Mouse (Mus musculus) ES-Bruce4 (cell line): ENCODE data around the gene Rbm33. TPM values are rescaled to one million over a fixed set of nuclear protein-coding genes. Genes with fewer than 3 reads are reported as not detected.

ENCODE experiments used
- H3K27ac ChIP-seq: 2 replicates; pipeline ENCODE4 v1.5.1; 2012; ENCODE audit warnings: low read length, inconsistent platforms; ENCODE audit not compliant: insufficient read depth
- H3K27me3 ChIP-seq: 2 replicates; pipeline ENCODE4 v1.6.1; 2012; ENCODE audit warnings: mild to moderate bottlenecking, low read length, inconsistent platforms; ENCODE audit not compliant: control insufficient read depth, poor library complexity, insufficient read depth, severe bottlenecking
- H3K36me3 ChIP-seq: 2 replicates; pipeline ENCODE4 v1.6.1; 2012; ENCODE audit warnings: inconsistent platforms, mild to moderate bottlenecking, low read length, moderate library complexity; ENCODE audit not compliant: control insufficient read depth, poor library complexity, insufficient read depth, severe bottlenecking
- H3K4me1 ChIP-seq: one replicate; pipeline ENCODE4 v1.8.1; 2011; ENCODE audit warnings: low read length; ENCODE audit not compliant: control insufficient read depth, insufficient read depth
- H3K4me3 ChIP-seq: 2 replicates; pipeline ENCODE4 v1.5.1; 2011; ENCODE audit warnings: low read depth, mild to moderate bottlenecking, low read length
- H3K9ac ChIP-seq: 2 replicates; pipeline ENCODE4 v1.6.1; 2012; ENCODE audit warnings: low read depth, mild to moderate bottlenecking, inconsistent platforms; ENCODE audit not compliant: poor library complexity, severe bottlenecking
- H3K9me3 ChIP-seq: replicated peaks from 2 replicates; pipeline ENCODE4 v1.6.1; 2012; ENCODE audit warnings: mild to moderate bottlenecking, low read length, inconsistent platforms; ENCODE audit not compliant: control insufficient read depth, poor library complexity, insufficient read depth, severe bottlenecking
- CTCF ChIP-seq: IDR thresholded peaks from one replicate; pipeline ENCODE4 v1.8.1; 2011; ENCODE audit warnings: low read depth, low read length
- EP300 ChIP-seq: IDR thresholded peaks from 2 replicates; pipeline ENCODE4 v1.6.1; 2011; ENCODE audit warnings: low read depth, low read length; ENCODE audit not compliant: insufficient read depth
- POLR2A ChIP-seq: IDR thresholded peaks from one replicate; pipeline ENCODE4 v1.8.1; 2011; ENCODE audit warnings: low read length; ENCODE audit not compliant: insufficient read depth
- polyA plus RNA-seq: library from polyadenylated mRNA; stranded (reverse); fragments of >200 nt; gene quantifications from 2 replicates; pipeline ENCODE4 v1.2.4, GENCODE M21; 2011; ENCODE audit warnings: low read depth; ENCODE audit not compliant: missing spikeins, insufficient read depth, insufficient read length

The Rbm33 gene
- polyA plus RNA-seq, 1 experiment: 60.2 TPM

DNA sequence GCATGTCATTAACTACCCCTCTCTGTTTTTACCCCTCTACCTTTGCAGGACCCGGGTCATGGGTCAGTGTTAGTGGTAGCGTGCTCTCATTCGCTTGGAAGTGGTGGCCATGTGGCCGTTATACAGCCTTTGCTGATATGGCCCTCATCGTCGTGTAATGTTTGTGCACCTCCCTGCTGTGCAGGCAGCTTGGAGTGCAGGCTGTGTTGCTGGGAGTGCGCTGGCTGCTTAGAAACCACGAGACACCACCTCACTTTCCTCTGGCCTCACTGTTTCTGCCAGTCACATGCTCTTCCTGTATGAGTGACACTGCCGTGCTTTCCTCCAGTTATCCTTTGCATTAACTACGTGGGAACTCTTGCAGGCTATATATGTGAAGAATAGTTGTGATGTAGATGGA, 101.8 kb downstream of the Rbm33 start:
- Histone ChIP-seq H3K27ac (no peak overlapping the region), H3K4me3 (no peak overlapping the region), H3K9ac (no peak overlapping the region), H3K4me1 (no peaks in the 10 kb centered on the region), H3K9me3 (no peaks in the 10 kb centered on the region), H3K27me3 (no peaks in the 10 kb centered on the region), H3K36me3 (peaks cover 20% of the 10 kb centered on the region)
- no peak for TF ChIP-seq CTCF
- no peak for TF ChIP-seq POLR2A
- TF ChIP-seq EP300: no peak

- no peak overlapping the region for H3K4me3 ChIP-seq
- no peaks in the 10 kb centered on the region for H3K4me1 ChIP-seq
- no peak overlapping the region for H3K9ac ChIP-seq
- H3K36me3 ChIP-seq: peaks cover 13% of the 10 kb centered on the region
- no peak overlapping the region for H3K27ac ChIP-seq
- TF ChIP-seq CTCF: no peak
- TF ChIP-seq EP300: no peak
- no peak for TF ChIP-seq POLR2A
- no peaks in the 10 kb centered on the region for H3K27me3 ChIP-seq
- no peaks in the 10 kb centered on the region for H3K9me3 ChIP-seq
Observed at GRCm38 (mm10) chr5:28419640-28420265, 102.8 kb downstream of the Rbm33 start.

GRCm38 (mm10) chr5:28423781-28424180, 106.9 kb downstream of the Rbm33 start:
- Histone ChIP-seq H3K9me3 (no peaks in the 10 kb centered on the region), H3K27me3 (no peaks in the 10 kb centered on the region), H3K4me1 (no peaks in the 10 kb centered on the region), H3K9ac (no peak overlapping the region), H3K27ac (no peak overlapping the region), H3K36me3 (peaks cover under 1% of the 10 kb centered on the region; the same call in 1 of the 2 replicates), H3K4me3 (no peak overlapping the region)
- no peak for TF ChIP-seq CTCF
- no peak for TF ChIP-seq EP300
- TF ChIP-seq POLR2A: no peak

GRCm38 (mm10) chr5:28425926-28426325, 109.0 kb downstream of the Rbm33 start:
- Histone ChIP-seq H3K27me3 (no peaks in the 10 kb centered on the region), H3K4me3 (no peak overlapping the region), H3K9me3 (no peaks in the 10 kb centered on the region), H3K9ac (no peak overlapping the region), H3K27ac (no peak overlapping the region), H3K36me3 (no peaks in the 10 kb centered on the region), H3K4me1 (no peaks in the 10 kb centered on the region)
- no peak for TF ChIP-seq CTCF
- TF ChIP-seq EP300: no peak
- TF ChIP-seq POLR2A: no peak

GRCm38 (mm10) chr5:28450126-28450890, 133.4 kb downstream of the Rbm33 start:
- no peak overlapping the region for H3K9ac ChIP-seq
- no peaks in the 10 kb centered on the region for H3K9me3 ChIP-seq
- H3K4me1 ChIP-seq: peaks cover 2% of the 10 kb centered on the region
- no peaks in the 10 kb centered on the region for H3K27me3 ChIP-seq
- TF ChIP-seq CTCF (no peak), POLR2A (no peak), EP300 (no peak)
- no peak overlapping the region for H3K4me3 ChIP-seq
- no peaks in the 10 kb centered on the region for H3K36me3 ChIP-seq
- H3K27ac ChIP-seq: no peak overlapping the region

DNA sequence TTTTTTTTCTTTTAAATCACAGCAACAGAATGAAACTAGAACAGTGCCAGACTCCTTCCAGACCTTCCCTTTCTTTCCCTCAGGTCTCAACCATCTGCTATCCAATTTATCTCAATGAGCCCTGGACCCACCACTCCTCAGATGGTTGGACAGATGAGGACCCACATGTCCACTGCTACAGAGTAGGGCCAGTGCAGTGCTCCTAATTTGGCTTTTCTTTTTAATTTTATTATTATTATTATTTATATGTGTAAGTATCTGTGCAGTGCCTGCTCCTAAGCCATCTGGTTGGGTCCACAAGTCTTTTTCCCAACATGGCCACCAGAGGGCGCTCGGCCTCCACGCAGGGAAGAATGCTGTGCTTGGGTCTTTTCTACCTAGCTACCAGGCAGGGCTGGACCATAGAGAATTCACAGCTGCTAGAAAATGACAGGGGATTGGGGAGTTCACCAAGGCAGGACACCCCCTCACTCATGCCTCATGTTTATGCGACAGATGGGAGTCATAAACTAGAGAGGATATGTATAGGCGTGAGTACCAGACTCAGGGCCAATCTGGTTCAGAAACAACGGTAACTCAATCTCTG, 134.2 kb downstream of the Rbm33 start:
- Histone ChIP-seq H3K27me3 (no peaks in the 10 kb centered on the region), H3K4me3 (no peak overlapping the region), H3K9ac (no peak overlapping the region), H3K9me3 (no peaks in the 10 kb centered on the region), H3K36me3 (no peaks in the 10 kb centered on the region), H3K4me1 (peaks cover 2% of the 10 kb centered on the region), H3K27ac (no peak overlapping the region)
- TF ChIP-seq EP300 (no peak), CTCF (peak; percentile 97), POLR2A (no peak)
